In the genomic region with DNA sequence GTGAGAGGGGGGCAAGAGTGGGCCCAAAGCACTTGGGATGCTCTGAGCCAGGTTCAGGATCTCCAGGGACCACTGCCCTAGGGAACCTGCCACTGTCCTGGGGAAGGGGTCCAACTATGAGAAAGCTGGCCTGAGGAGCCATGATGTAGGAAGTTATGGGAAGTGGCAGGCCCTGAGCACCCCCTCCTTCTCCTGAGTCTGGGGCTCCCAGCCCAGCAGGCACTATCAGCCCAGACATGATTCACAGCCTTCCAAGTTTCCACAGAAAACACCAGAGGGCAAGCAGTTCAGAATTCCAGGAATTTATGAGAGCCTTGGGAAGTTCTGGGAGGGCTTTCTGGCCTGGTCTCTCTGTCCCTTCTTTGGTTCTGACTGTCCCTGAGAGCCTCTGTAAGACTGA, we compare ENCODE assay signal across 32 mouse cellular contexts. TPM values are rescaled to one million over a fixed set of nuclear protein-coding genes. Genes with fewer than 3 reads are reported as not detected.
DNase-seq lines count a peak whose midpoint lies in the region; ATAC-seq and TF ChIP-seq lines count a peak whose summit lies in the region.
"Had no signal": no experiment of that assay in that cellular context is flagged by ENCODE, and none has a peak within 500 bp of the region (broad histone marks: within the 10 kb centered on the region; RNA-seq: fewer than 3 reads in every experiment).

No protein-coding gene starts in this region.

- ATAC-seq in heart, postnatal 0 days (ENCODE audit: insufficient read depth, low read depth): no peak
- 0 out of 2 replicates have a peak, but pooled peaks have one; percentile 31 for ATAC-seq in lung, embryonic 15.5 days (ENCODE audit: borderline replicate concordance, extremely low read depth, low FRiP score, low TSS enrichment)
- ATAC-seq: forebrain, postnatal 0 days had no signal

- H3K27ac ChIP-seq in heart, postnatal 0 days (ENCODE audit: low read depth): peak overlapping the region; percentile 16; the same call in 1 of the 2 replicates
- no peak overlapping the region for H3K27ac ChIP-seq in lung, embryonic 15.5 days
- 0 out of 2 replicates have a peak overlapping the region, but pooled peaks have one; percentile 14 for H3K27ac ChIP-seq in small intestine, adult 2 months (ENCODE audit: insufficient read depth, low read depth, low read length)
- H3K27ac ChIP-seq: embryonic facial prominence, embryonic 12.5 days; hindbrain, embryonic 15.5 days; limb, embryonic 12.5 days; liver, embryonic 14.5 days; midbrain, embryonic 12.5 days; stomach, postnatal 0 days had no signal

- H3K27me3 ChIP-seq in heart, postnatal 0 days (ENCODE audit: control insufficient read depth, insufficient read depth, low read length): no peaks in the 10 kb centered on the region
- H3K27me3 ChIP-seq in lung, embryonic 15.5 days: no peaks in the 10 kb centered on the region
- no peaks in the 10 kb centered on the region for H3K27me3 ChIP-seq in small intestine, adult 2 months (ENCODE audit: control insufficient read depth, insufficient read depth, low read length)
- H3K27me3 ChIP-seq: embryonic facial prominence, embryonic 12.5 days; hindbrain, embryonic 15.5 days; limb, embryonic 12.5 days; midbrain, embryonic 12.5 days had no signal

- no peak for TF ChIP-seq POLR2A in small intestine, adult 2 months (IDR thresholded peaks at IDR 0.05; ENCODE audit: low read depth, low read length)

- H3K4me3 ChIP-seq in heart, postnatal 0 days (ENCODE audit: low read depth, low read length): no peak overlapping the region
- no peak overlapping the region for H3K4me3 ChIP-seq in lung, embryonic 15.5 days
- H3K4me3 ChIP-seq in small intestine, adult 2 months (ENCODE audit: low read depth, low read length): no peak overlapping the region
- H3K4me3 ChIP-seq: embryonic facial prominence, embryonic 12.5 days; hindbrain, embryonic 15.5 days; limb, embryonic 12.5 days; midbrain, embryonic 12.5 days had no signal

- DNase-seq in heart, postnatal 0 days (ENCODE audit: low spot score): no peak
- no peak for DNase-seq in heart, adult 9 months (ENCODE audit: low spot score in 2 of 2)
- DNase-seq in lung, postnatal 4 days: no peak
- peak; percentile 43 for DNase-seq in NIH3T3 (ENCODE audit: low read depth)
- DNase-seq in adrenal gland, postnatal 14 days: no peak
- DNase-seq: cerebellum, adult 11-12 months; cerebellum, postnatal 14 days; forebrain, postnatal 0 days; gastrocnemius, postnatal 36 days; kidney, adult 9 months; layer of hippocampus, postnatal 36 days; lung, embryonic 14.5 days; thymus, adult 2 months; thymus, postnatal 4 days had no signal

- no peak for TF ChIP-seq CTCF in heart, postnatal 0 days (IDR thresholded peaks at IDR 0.05; ENCODE audit: low read depth)
- no peak for TF ChIP-seq CTCF in small intestine, adult 2 months (IDR thresholded peaks at IDR 0.05; ENCODE audit: extremely low read depth, insufficient read length, insufficient replicate concordance, low read depth, low read length)

- no peaks in the 10 kb centered on the region for H3K36me3 ChIP-seq in heart, postnatal 0 days (replicated peaks; ENCODE audit: control insufficient read depth, insufficient read depth, low read length)
- H3K36me3 ChIP-seq in lung, embryonic 15.5 days: no peaks in the 10 kb centered on the region
- H3K36me3 ChIP-seq in small intestine, adult 2 months (ENCODE audit: control insufficient read depth, insufficient read depth, low read length): no peaks in the 10 kb centered on the region
- H3K36me3 ChIP-seq: embryonic facial prominence, embryonic 12.5 days; hindbrain, embryonic 15.5 days; limb, embryonic 12.5 days; midbrain, embryonic 12.5 days had no signal

- peaks cover 31% of the 10 kb centered on the region for H3K4me1 ChIP-seq in heart, postnatal 0 days (ENCODE audit: control insufficient read depth, insufficient read depth)
- peaks cover 3% of the 10 kb centered on the region; the same call in 1 of the 2 replicates for H3K4me1 ChIP-seq in lung, embryonic 15.5 days
- 0 out of 2 replicates have a peak, but pooled peaks cover 4% of the 10 kb centered on the region for H3K4me1 ChIP-seq in small intestine, adult 2 months (ENCODE audit: control insufficient read depth, insufficient read depth, insufficient read length, low read length)
- H3K4me1 ChIP-seq: embryonic facial prominence, embryonic 12.5 days; hindbrain, embryonic 15.5 days; midbrain, embryonic 12.5 days had no signal

- no peaks in the 10 kb centered on the region for H3K9me3 ChIP-seq in heart, postnatal 0 days (replicated peaks; ENCODE audit: control insufficient read depth, low read length)
- H3K9me3 ChIP-seq in lung, embryonic 15.5 days: no peaks in the 10 kb centered on the region
- H3K9me3 ChIP-seq: embryonic facial prominence, embryonic 12.5 days; hindbrain, embryonic 15.5 days; limb, embryonic 12.5 days; midbrain, embryonic 12.5 days had no signal

- TF ChIP-seq EP300 in heart, postnatal 0 days (IDR thresholded peaks at IDR 0.05; ENCODE audit: low read depth): no peak

- no peak overlapping the region for H3K9ac ChIP-seq in heart, postnatal 0 days (replicated peaks; ENCODE audit: low read depth, low read length)
- no peak overlapping the region for H3K9ac ChIP-seq in lung, embryonic 15.5 days
- H3K9ac ChIP-seq: embryonic facial prominence, embryonic 12.5 days; forebrain, postnatal 0 days; hindbrain, embryonic 15.5 days; limb, embryonic 12.5 days; liver, embryonic 14.5 days; lung, embryonic 14.5 days; midbrain, embryonic 12.5 days had no signal

- H3K4me2 ChIP-seq in heart, postnatal 0 days (ENCODE audit: low read depth, low read length): no peak overlapping the region
- H3K4me2 ChIP-seq in lung, embryonic 15.5 days: no peak overlapping the region
- H3K4me2 ChIP-seq: embryonic facial prominence, embryonic 12.5 days; hindbrain, embryonic 15.5 days; limb, embryonic 12.5 days; lung, embryonic 14.5 days; midbrain, embryonic 12.5 days had no signal

RNA-seq across cellular contexts. Expression of a gene that starts 41.0 kb away (rescaled TPM):
- not detected in 2 replicates for total RNA-seq in heart, postnatal 0 days (2014; rRNA removed; ENCODE audit: low replicate concordance)
- polyA plus RNA-seq in heart, postnatal 0 days (2015; fragmentation: Nextera tagmentation; extraction: Ambion mirVana): 0.11 and 0.15 TPM in 2 replicates
- 0.15 and 0.26 TPM in 2 replicates for polyA plus RNA-seq in lung, embryonic 15.5 days (2015; fragmentation: Nextera tagmentation; extraction: Ambion mirVana)
- polyA plus RNA-seq in small intestine, adult 2 months (2012; rRNA removed): not detected in 2 replicates
- total RNA-seq in adrenal gland, postnatal 14 days (2021): not detected in 2 replicates
- total RNA-seq: adrenal gland, adult 18-20 months; adrenal gland, postnatal 4 days; forebrain, postnatal 0 days; gastrocnemius, postnatal 36 days; hematopoietic stem cell, adult 5-6 weeks; layer of hippocampus, adult 18-20 months; layer of hippocampus, postnatal 36 days; left cerebral cortex, postnatal 10 days; megakaryocyte, adult 5-6 weeks; monocyte, adult 5-6 weeks; neutrophil, adult 5-6 weeks had no signal
- polyA plus RNA-seq: embryonic facial prominence, embryonic 12.5 days; forebrain, embryonic 11.5 days; forebrain, postnatal 0 days; heart, embryonic 14.5 days; hindbrain, embryonic 15.5 days; limb, embryonic 12.5 days; liver, embryonic 14.5 days; midbrain, embryonic 12.5 days; stomach, postnatal 0 days; thymus, adult 2 months had no signal
